Mouse (Mus musculus): ENCODE data around the gene Bst2.

GRCm38 (mm10) chr8:71574426-71574825, 37.2 kb upstream of the Bst2 start:
- TF ChIP-seq EP300 (IDR thresholded peaks at IDR 0.05; ENCODE audit: low read depth) (no peak), CTCF (IDR thresholded peaks at IDR 0.05; ENCODE audit: low read depth) (no peak)
